Comparison of ENCODE assay signal across 13 mouse cellular contexts in the genomic region with DNA sequence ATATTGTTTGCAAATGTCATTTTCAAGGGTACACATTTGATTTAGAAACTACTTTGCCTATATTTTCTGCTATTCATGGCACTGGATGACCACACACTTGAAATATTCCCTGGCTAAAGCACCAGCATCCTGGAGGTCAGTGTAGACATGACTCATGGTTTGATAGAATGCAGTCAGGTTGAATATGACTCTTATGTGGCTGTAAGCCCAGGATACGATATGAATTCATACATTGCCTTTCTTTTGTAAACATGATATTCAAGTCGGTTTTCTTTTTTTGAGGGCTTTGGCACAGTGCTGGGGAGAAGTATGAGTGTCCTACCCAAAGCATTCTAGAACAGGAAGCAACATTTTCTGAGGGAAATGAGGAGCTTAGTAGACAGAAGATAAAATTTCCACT.
DNase-seq lines count a peak whose midpoint lies in the region; ATAC-seq and TF ChIP-seq lines count a peak whose summit lies in the region.
"Had no signal": no experiment of that assay in that cellular context is flagged by ENCODE, and none has a peak within 500 bp of the region (broad histone marks: within the 10 kb centered on the region; RNA-seq: fewer than 3 reads in every experiment).

No protein-coding gene starts in this region.

- no peak for TF ChIP-seq CTCF in kidney, adult 2 months (conservative IDR thresholded peaks at IDR 0.05; ENCODE audit: insufficient read depth, insufficient read length, low read depth, low read length)
- TF ChIP-seq CTCF in intestine, postnatal 0 days (IDR thresholded peaks at IDR 0.05; ENCODE audit: low read depth), result no peak

- H3K36me3 ChIP-seq in kidney, adult 2 months (ENCODE audit: control insufficient read depth, insufficient read depth, low read length), result no peaks in the 10 kb centered on the region
- H3K36me3 ChIP-seq in intestine, postnatal 0 days (ENCODE audit: control insufficient read depth, insufficient read depth), result no peaks in the 10 kb centered on the region
- H3K36me3 ChIP-seq in midbrain, embryonic 16.5 days (ENCODE audit: control insufficient read depth, insufficient read depth, low read length), result no peaks in the 10 kb centered on the region
- H3K36me3 ChIP-seq: midbrain, embryonic 15.5 days; neural tube, embryonic 13.5 days had no signal

- H3K4me2 ChIP-seq in intestine, postnatal 0 days (replicated peaks; ENCODE audit: low read depth), result no peak overlapping the region
- no peak overlapping the region for H3K4me2 ChIP-seq in midbrain, embryonic 16.5 days (ENCODE audit: low read length)
- H3K4me2 ChIP-seq: midbrain, embryonic 15.5 days; neural tube, embryonic 13.5 days had no signal

- H3K4me1 ChIP-seq in kidney, adult 2 months (ENCODE audit: control insufficient read depth, insufficient read depth, low read length), result no peaks in the 10 kb centered on the region
- H3K4me1 ChIP-seq in intestine, postnatal 0 days (replicated peaks; ENCODE audit: control insufficient read depth, insufficient read depth, low read length), result no peaks in the 10 kb centered on the region
- H3K4me1 ChIP-seq in midbrain, embryonic 16.5 days (ENCODE audit: control insufficient read depth, insufficient read depth, low read length), result no peaks in the 10 kb centered on the region
- H3K4me1 ChIP-seq: midbrain, embryonic 15.5 days; neural tube, embryonic 13.5 days had no signal

- DNase-seq in kidney, adult 2 months, result peak; percentile 10
- no peak for DNase-seq in kidney, postnatal 36 days
- DNase-seq in Muller cell, postnatal 12 days (ENCODE audit: inconsistent ontology term), result peak; percentile 93
- peak; percentile 25 to 29 for DNase-seq in adrenal gland, postnatal 36 days
- no peak for DNase-seq in urinary bladder, postnatal 10 days (ENCODE audit: low spot score)
- DNase-seq: cerebellum, postnatal 36 days; kidney, adult 18-20 months had no signal

- TF ChIP-seq POLR2A in kidney, adult 2 months (IDR thresholded peaks at IDR 0.05; ENCODE audit: low read depth, low read length), result no peak

- WGBS in kidney, adult 2 months, result 59% methylated on average over 2 of the region's 2 CpGs
- WGBS in intestine, postnatal 0 days, result 46% methylated on average over 2 of the region's 2 CpGs
- 93% methylated on average over 2 of the region's 2 CpGs for WGBS in midbrain, embryonic 16.5 days

- no peak overlapping the region for H3K4me3 ChIP-seq in kidney, adult 2 months (ENCODE audit: insufficient read depth, low read depth, low read length)
- H3K4me3 ChIP-seq in intestine, postnatal 0 days (ENCODE audit: low read depth, low read length), result no peak overlapping the region
- H3K4me3 ChIP-seq in midbrain, embryonic 16.5 days (ENCODE audit: low read depth, low read length), result no peak overlapping the region
- H3K4me3 ChIP-seq: erythroblast, embryonic 14.5 days; midbrain, embryonic 15.5 days; neural tube, embryonic 13.5 days had no signal

- H3K27me3 ChIP-seq in kidney, adult 2 months (replicated peaks; ENCODE audit: control insufficient read depth, insufficient read depth, low read length), result no peaks in the 10 kb centered on the region
- H3K27me3 ChIP-seq in intestine, postnatal 0 days (replicated peaks; ENCODE audit: control insufficient read depth, insufficient read depth, low read length), result no peaks in the 10 kb centered on the region
- no peaks in the 10 kb centered on the region for H3K27me3 ChIP-seq in midbrain, embryonic 16.5 days (ENCODE audit: control insufficient read depth, insufficient read depth, low read depth, low read length)
- H3K27me3 ChIP-seq: midbrain, embryonic 15.5 days; neural tube, embryonic 13.5 days had no signal

- ATAC-seq in intestine, postnatal 0 days, result 0 out of 2 replicates have a peak, but pooled peaks have one; percentile 14
- no peak for ATAC-seq in midbrain, embryonic 16.5 days
- ATAC-seq: activated CD4-positive, CD25-positive, alpha-beta regulatory T cell, adult 4 months; midbrain, embryonic 15.5 days had no signal

- H3K9me3 ChIP-seq in intestine, postnatal 0 days (ENCODE audit: control insufficient read depth), result no peaks in the 10 kb centered on the region
- no peaks in the 10 kb centered on the region for H3K9me3 ChIP-seq in midbrain, embryonic 16.5 days (replicated peaks; ENCODE audit: control insufficient read depth, low read length, poor library complexity, severe bottlenecking)
- H3K9me3 ChIP-seq: midbrain, embryonic 15.5 days; neural tube, embryonic 13.5 days had no signal

- no peak overlapping the region for H3K9ac ChIP-seq in intestine, postnatal 0 days (ENCODE audit: low read depth, low read length)
- no peak overlapping the region for H3K9ac ChIP-seq in midbrain, embryonic 16.5 days (ENCODE audit: low read depth, low read length)
- H3K9ac ChIP-seq: midbrain, embryonic 15.5 days; neural tube, embryonic 13.5 days had no signal

- H3K27ac ChIP-seq in kidney, adult 2 months (ENCODE audit: insufficient read depth, low read depth, low read length), result no peak overlapping the region
- no peak overlapping the region for H3K27ac ChIP-seq in intestine, postnatal 0 days (ENCODE audit: low read depth, low read length)
- H3K27ac ChIP-seq in midbrain, embryonic 16.5 days (ENCODE audit: low read length), result no peak overlapping the region
- H3K27ac ChIP-seq: midbrain, embryonic 15.5 days; neural tube, embryonic 13.5 days had no signal

Comparison
In these comparisons a context has a peak if more than half of its experiments do, and no peak if none do; other contexts are left out.
1. DNase-seq: peak in kidney, adult 2 months (single experiment), Muller cell, postnatal 12 days (single experiment) and adrenal gland, postnatal 36 days (2 of 2); none in kidney, postnatal 36 days (0 of 2) and urinary bladder, postnatal 10 days (single experiment).